Mouse (Mus musculus): Measurements from ENCODE around the gene Tmem97. TPM values are rescaled to one million over a fixed set of nuclear protein-coding genes. Genes with fewer than 3 reads are reported as not detected.
A peak's percentile ranks its signal among the peaks of the same experiment; 100 is the strongest.
"Not testable (repeated sequence)": the region's sequence is repeated elsewhere in the genome, so short reads cannot be mapped to it uniquely, and the experiment has no call there.

The Tmem97 gene
- 10 to 100 TPM; 27.6 to 40.9 TPM for total RNA-seq (2021)
- long read RNA-seq, experiment 1, transcript Tmem97-201 (3 exons, 1,375 nt), result major isoform, 21 of 21 reads
- long read RNA-seq, experiment 1, partial matches to known transcripts, result 0 of 21 reads
- long read RNA-seq, experiment 1, other reads (novel, unspliced or antisense), result 0 of 21 reads
- long read RNA-seq, experiment 2, transcript Tmem97-201 (3 exons, 1,375 nt), result major isoform, 77 of 78 reads
- long read RNA-seq, experiment 2, partial matches to known transcripts, result 0 of 78 reads
- long read RNA-seq, experiment 2, other reads (novel, unspliced or antisense), result 1 of 78 reads

DNA sequence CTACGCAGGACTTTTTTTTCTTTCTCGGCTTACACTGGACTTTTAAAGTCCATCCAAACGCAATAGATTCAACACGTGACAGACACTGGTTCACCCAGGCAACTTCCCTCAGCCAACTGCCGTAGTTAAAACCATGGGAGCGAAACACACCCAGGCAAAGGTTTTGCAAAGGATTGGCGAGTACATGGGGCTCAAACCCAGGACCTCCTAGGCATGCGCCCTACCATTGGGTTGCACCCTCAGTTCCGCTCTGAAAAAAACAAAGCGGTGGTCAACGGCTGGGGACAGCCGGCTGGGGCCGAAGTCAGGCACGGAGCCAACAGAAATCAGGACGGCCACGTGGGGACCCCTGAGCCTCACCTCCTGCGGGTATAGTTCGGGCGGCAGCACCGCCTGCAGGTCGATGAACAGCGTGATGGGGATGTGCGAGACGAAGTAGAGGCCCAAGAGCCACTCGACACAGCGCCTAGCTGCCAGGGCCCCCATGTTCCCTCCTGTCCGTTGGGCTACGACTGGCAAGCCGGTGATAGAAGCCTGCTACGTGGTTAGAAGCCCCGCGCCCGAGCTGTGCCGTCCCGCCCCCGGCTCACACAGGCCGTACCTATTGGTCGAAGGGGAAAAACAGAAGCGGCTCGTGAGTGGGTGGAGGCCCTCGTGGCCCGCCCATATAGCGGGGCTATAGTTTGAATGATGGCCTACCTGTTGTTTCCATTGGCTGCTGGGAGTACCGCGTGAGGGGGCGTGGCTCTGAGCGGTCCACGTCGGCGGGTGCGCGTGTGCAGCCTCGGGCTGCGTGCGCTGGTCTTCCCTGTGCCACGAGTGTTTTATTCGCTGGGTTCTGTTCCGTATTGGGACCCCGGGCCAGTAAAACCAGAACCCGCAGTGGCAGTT lies at the start of gene Tmem97:
Gene Tmem97 (minus strand): TSS at position 610 of the 891 bp plus-strand sequence.
- peak; percentile 87 to 89 for DNase-seq (ENCODE audit: low spot score in 2 of 2)

DNA sequence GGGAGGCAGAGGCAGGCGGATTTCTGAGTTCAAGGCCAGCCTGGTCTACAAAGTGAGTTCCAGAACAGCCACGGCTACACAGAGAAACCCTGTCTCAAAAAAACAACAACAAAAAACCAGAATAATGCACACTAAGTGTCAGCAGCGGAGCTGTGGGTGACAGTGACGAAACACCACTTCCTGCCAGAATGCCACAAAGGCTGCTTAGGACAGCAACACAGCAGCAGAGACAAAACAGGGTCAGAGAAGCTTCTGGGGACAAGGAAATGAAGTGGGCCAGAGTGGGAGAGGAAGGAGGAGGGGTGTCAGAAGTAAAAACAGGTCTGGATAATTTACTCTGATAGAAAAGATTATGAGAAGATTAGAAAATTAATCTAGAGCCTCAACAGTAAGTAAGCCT lies 49.5 kb upstream of the Tmem97 start:
- no peak for DNase-seq (ENCODE audit: low spot score in 2 of 2)

DNA sequence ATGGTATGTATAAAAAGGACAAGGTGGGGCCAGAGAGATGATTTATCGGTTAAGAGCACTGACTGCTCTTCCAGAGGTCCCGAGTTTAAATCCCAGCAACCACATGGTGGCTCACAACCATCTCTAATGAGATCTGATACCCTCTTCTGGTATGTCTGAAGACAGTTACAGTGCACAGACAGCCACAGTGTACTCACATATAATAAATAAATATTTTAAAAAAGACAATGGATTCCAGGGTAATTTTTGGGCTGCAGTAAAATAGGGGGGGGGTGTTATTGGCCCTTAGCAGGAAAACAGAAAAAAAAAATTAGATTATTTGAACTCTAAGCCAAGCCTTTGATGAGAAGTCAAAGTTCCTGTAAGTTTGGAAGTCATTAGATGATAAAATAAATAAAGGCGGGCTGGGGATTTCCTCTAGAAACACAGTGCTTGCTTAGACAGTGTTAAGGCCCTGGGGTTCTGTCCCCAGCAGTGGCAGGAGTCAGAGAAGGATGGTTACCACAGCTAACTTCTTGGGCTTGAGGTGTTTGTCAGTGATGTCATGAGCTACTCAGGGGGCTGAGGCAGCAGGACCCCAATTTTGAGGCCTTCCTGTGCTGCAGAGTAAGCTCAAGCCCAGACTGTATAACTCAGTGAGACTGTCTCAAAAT lies 48.3 kb upstream of the Tmem97 start:
- no peak for DNase-seq (ENCODE audit: low spot score in 2 of 2)

DNA sequence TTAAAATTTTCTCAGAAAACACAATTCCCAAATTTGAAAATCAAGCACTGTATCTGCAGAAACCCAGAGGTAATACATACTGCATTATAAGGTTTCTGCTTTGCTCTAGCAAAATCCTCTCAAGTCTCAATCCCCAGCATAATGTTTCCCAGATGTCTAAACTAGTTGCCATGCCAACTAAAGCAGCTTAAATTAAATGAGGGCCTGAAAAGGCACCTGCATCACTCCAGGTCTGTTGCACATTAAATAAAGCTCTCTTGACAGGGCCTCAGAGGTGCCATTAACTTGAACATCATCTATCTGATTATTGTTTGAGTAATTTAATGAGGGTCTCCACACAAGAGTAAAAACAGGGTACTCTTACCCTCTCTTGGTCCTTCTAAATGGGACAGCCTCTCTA lies 46.2 kb upstream of the Tmem97 start:
- no peak for DNase-seq (ENCODE audit: low spot score in 2 of 2)

DNA sequence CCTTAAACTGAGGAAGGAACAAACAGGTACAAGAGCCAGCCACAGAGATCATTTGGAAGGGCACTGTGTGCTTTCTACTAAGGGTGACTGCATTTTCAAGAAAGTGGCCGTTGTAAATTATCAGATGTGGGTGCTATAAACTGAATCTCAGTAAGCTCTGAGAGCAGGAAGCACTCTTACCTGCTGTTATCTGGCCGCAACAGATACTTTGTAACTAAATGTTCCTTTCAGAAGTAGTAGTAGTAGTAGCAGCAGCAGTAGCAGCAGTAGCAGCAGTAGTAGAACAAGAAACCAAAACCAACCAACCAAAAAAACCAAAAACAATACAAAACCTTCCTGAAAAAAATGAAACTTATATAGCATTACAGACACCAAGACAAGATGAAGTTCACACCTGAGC lies 45.2 kb upstream of the Tmem97 start:
- DNase-seq (ENCODE audit: low spot score in 2 of 2), result no peak

DNA sequence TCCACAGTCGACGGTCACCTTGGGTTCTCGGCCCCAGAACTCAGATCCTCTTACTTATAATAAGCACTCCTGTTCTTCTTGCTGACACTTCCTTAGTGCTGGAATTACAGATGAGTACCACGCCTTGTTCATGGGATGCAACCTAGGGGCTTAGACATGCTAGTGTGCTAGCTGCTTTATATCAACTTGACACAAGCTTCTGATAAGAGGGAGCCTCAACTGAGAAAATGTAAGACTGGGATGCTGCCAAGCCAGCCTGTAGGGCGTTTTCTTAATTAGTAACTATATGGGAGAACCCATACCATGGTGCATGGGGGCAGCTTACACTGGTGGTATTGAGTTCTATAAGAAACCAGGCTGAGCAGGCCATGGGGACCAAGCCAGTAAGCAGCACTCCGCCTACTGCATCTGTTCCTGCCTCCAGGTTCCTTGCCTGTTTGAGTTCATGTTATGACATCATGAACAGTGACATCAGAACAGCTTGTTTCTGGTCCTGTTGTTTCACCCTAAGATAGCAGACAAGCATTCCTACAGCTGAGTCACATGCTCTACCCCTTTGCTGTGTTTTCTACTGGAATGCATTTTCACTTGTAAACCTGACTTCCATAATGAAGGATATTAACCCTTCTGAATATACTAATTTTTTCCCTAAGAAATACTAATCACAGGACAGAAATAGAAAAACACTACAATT lies 43.8 kb upstream of the Tmem97 start:
- DNase-seq (ENCODE audit: low spot score in 2 of 2), result no peak

DNA sequence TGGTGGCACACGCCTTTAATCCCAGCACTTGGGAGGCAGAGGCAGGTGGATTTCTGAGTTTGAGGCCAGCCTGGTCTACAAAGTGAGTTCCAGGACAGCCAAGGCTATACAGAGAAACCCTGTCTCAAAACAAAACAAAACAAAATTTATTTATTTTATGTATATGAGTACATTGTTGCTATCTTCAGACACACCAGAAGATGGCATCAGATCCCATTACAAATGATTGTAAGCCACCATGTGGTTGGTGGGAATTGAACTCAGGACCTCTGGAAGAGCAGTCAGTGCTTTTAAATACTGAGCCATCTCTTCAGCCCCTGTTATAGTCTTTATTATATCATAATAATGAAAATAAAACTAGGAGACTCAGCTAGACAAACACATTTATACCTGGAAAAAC lies 37.1 kb upstream of the Tmem97 start:
- not testable (repeated sequence) for DNase-seq (ENCODE audit: low spot score in 2 of 2)

DNA sequence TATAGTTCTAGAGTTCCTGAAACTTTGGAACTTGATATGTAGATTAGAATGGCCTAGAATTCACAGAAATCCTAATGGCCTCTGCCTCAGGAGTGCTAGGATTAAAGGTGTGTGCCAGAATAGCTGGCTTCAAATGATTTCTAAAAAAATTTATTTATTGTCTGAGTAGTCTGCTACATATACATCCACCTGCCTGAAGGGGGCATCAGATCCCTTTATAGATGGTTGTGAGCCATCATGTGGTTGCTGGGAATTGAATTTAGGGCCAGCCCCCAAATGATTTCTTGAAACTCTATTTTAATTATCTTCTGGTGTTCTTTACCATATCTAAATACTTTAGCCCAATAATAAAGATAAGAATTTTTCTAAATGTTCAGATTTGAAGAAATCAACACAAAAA lies 35.5 kb upstream of the Tmem97 start:
- DNase-seq (ENCODE audit: low spot score in 2 of 2), result no peak

DNA sequence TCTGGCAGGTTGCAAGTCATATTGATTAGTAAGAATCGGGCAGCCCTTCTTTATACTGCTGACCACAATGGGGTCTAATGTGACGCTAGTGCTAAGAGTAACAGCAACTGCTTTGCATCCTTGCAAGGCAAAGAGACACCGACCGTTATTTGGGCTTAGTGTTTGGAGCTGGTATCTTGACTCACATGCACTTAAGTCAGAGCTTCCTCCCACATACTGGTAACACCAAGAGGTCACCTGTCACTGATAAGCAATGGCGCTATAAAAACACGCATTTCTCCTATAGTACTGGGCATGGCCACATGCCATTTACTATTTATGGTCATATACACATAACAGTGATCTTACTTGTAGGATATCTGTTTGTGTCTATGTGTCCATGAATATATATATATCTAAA lies 32.3 kb upstream of the Tmem97 start:
- DNase-seq (ENCODE audit: low spot score in 2 of 2), result no peak

DNA sequence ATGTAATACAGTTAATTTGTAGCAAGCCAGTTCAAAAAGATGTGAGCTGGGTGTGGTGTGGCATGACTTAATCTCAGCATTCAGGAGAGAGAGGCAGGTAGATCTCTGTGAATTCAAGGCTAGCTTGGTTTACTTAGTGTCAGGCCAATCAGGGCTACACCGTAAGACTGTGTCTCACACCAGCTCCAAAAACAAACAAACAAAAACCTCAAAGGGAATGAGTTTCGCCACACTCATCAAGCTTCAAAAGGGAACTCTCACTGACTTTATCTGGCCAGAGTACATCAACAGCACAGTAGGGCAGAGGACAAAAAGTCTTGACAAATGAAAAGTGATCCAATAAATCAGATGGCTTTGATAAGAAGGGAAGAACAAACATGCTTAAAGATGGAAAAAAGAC lies 24.4 kb upstream of the Tmem97 start:
- DNase-seq (ENCODE audit: low spot score in 2 of 2), result no peak

DNA sequence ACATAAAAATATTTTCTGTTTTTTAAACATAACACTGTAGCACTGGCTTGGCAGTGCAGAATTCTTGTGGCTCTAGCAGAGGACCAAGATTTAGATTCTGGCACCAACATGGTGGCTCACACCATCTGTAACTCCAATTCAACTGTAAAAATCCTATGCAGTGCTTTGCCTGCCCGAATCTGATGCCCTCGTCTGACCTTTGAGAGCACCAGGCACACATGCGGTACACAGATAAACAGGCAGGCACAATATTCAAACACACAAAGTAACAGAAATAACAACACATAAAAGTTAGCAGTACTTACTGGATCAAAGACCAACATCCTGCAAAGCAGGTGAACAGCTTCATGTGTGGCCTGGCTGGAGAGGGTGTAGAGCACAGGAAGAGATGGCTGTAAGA lies 24.0 kb upstream of the Tmem97 start:
- no peak for DNase-seq (ENCODE audit: low spot score in 2 of 2)

DNA sequence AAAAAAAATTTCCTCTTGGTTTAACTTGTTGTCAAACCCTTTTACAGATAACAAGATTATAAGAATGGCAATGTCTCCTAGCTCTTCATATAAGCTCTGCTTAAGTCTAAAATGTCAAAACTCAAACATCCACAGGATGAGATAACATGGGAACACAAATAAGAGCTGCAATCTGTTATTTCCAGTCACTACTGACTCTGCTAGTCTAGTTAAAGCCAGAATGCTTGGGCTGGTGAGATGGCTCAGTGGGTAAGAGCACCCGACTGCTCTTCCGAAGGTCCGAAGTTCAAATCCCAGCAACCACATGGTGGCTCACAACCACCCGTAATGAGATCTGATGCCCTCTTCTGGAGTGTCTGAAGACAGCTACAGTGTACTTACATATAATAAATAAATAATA lies 23.5 kb upstream of the Tmem97 start:
- not testable (repeated sequence) for DNase-seq (ENCODE audit: low spot score in 2 of 2)

DNA sequence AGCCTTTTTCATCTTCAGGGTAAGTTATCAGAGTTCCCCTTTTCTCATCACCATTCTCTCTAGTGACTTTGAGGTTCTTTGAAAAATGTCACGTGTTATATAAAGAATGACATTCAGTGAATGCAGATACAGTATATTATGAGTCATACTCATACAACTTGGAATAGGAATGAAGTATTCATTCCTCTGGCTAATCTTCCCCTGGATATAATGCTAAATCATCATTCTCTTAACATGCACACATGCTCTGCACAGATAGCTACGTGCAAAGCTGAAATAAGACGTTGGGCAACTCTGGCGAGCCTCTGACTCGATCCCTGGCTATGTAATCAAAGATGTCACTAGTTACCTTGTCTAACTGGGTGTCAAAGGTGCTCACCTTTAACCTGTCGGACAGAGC lies 21.3 kb upstream of the Tmem97 start:
- no peak for DNase-seq (ENCODE audit: low spot score in 2 of 2)

DNA sequence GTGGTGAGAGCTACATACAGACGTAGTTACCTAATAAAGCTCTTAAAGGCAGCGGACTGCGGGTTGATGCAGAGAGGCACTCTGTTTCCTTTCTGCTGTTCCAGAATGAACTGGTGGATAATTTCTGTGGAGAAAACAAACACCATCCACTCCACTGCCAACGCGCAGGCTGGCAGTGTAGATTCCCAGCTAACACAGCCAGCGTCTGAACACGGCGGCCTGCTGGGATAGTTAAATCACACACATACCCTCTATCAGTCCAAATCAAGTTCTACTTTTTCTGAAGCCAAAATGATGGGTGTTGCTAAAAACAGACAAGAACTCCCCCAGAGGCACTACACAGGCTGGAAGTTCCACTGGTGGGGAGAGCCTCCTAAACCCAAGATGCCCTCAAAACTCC lies 20.9 kb upstream of the Tmem97 start:
- no peak for DNase-seq (ENCODE audit: low spot score in 2 of 2)

DNA sequence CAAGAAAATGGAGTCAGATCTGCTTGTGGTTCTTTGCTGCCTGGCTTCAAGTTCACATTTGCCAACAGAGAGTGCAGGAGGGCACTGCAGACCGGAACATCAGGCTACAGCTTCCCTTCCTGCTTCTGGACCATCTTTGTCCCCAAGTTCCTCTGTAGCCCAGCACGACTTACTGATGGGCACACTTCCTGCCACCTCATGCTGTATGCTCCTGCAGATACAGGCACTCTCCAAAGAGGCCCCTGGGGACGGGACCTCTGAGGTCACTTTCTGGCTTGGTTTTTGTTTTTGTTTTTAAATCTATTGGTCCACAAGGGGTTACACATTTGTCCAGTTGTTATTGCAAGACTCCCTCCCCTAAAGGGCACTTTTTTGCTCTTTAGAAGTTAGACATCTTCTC lies 19.2 kb upstream of the Tmem97 start:
- DNase-seq (ENCODE audit: low spot score in 2 of 2), result no peak

DNA sequence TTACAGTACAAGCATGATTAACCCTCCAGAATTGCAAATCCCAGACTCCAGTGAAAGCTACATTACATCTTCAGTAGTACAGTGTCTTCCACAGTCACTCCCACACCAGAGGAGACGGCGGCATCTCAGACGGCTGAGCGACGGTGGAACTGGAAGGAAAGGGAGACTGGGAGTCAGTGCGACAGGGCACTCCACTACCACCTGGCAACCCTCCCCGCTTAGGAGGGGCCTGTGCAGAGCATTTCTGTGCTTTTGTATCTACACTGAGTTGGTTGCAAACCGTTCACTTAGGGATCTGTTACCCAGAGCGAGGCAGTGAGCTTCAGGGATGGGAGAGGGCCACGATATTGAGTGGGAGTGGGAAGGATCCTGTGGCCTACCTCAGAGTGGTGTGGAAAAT lies 18.2 kb upstream of the Tmem97 start:
- DNase-seq (ENCODE audit: low spot score in 2 of 2), result no peak

DNA sequence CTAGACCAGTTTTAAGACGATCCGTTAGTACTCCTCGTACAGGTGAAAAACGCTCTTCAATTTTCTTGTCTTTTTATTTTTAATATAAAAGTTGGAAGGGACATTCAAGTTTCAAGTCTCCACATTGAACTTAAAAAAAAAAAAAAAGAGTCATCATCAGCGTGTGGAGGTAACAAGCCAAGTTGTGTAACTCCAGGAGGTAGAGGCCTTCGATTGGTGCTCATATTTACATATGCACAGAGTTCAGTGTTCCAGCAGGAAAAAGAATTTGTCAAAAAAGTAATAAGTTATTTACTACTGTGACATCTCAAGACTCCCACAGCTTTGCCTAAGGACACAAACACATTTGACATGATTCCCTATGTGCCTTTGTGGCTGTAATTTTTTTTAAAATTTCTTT lies 17.0 kb upstream of the Tmem97 start:
- no peak for DNase-seq (ENCODE audit: low spot score in 2 of 2)

DNA sequence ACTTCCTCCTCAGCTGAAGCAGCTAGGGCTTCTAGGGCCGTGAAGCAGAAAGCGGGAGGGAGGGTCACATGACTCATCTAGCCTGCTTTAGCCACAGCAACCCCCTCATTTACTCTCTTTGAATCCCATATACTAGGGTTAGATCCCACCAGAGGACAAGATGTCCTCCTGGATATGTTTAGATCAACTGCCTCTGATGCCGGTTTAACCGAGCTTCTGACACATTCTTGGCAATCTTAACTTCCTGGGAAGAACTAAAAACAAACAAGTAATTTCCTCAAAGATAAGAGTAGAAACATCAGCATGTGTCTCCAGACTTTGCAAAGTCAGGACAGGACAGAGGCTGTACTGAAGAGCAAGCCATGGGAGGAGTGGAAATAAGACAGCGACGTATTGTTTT lies 16.2 kb upstream of the Tmem97 start:
- no peak for DNase-seq (ENCODE audit: low spot score in 2 of 2)

DNA sequence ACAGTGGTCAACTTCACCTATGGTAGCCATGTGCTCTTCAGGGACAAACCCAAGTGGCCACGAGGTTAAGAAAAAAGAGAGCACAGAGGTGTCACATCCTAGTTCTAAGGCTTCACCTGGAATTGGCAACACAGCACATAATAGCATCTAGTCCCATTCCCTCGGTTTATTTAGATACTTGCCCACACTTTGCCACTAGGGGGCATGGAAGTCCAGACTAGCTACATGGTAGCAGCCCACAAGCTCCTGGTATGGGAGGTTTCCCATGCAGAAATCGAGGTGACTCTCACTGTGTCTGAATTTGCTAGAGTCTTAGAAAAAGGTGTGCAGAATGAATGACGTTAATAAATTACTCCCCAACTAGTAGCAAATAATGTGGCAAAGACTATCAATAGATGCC lies 9.9 kb upstream of the Tmem97 start:
- peak; percentile 62 to 65 for DNase-seq (ENCODE audit: low spot score in 2 of 2)

DNA sequence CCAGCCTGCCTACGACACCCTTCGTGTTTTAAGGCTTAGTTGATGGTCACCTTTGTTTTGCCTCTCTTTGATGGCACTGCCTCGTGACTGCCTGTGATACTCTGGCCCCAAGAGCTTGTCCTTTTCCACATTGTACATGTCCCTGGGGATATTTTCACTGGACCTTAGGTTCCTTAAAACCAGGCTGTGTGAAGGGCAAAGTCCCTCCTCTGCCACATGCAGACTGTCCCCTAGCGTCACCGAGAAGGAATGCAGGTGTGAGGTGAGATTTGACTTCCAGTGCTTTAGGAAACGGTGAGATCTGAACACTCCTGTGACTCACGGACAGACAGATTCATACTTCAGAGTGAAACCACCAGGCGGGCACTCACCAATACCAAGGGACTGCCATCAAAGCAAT lies 6.7 kb upstream of the Tmem97 start:
- DNase-seq (ENCODE audit: low spot score in 2 of 2), result no peak

DNA sequence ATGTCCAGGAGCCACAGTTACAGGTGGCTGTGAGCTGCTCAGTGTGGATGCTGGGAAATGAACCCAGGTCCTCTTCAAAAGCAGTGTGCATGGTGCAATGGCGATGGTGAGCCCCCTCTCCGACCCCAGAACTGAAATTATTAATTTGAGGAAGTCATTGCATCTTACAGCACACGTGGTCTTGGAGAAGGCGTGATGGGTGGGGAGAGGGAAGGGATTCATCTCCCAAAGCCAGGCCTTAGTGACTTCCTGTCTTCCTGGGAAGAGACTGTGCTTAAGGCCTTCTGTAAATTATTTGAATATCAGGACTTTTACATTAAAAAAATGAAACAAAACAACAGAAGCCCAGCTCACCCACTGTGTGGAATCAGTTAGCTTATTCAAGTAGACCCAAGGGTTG lies 5.5 kb upstream of the Tmem97 start:
- no peak for DNase-seq (ENCODE audit: low spot score in 2 of 2)

DNA sequence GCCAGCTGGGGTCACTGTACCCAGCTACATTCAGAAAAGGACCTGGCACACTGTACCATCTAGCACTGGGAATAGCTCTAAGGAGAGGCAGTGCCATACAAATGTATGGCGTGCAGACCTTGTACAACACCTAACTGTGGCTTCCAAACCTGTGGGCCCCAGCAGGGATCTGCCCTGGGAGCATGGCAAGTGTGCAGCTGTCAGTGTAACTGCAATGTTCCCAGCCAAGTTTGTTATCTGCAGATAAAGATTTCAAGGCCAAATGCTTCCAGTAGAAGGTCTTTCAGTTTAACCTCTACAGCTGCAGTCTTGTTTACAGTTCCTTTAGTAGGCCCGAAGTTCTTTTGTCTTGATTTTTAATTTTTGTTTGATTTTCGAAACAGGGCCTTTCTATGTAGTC lies 5.0 kb upstream of the Tmem97 start:
- no peak for DNase-seq (ENCODE audit: low spot score in 2 of 2)

Data from adrenal gland, adult 18-20 months (tissue).